Mouse (Mus musculus) MEL (cell line): ENCODE results near the gene Cfap43. TPM values are rescaled to one million over a fixed set of nuclear protein-coding genes. Genes with fewer than 3 reads are reported as not detected.

ENCODE experiments used
- DNase-seq: peaks from one replicate; pipeline ENCODE4 v3.0.0; 2011; ENCODE audit warnings: low read depth, low spot score
- H3K27ac ChIP-seq: 2 replicates; pipeline ENCODE4 v1.5.1; 2012; ENCODE audit warnings: low read depth, mild to moderate bottlenecking, control low read depth, low read length, moderate library complexity; ENCODE audit not compliant: control insufficient read depth
- H3K27me3 ChIP-seq, 2 experiments: fragments of 150-350 bp in 1 of 2; sonication (generic) in 1 of 2; 2 replicates each; pipeline ENCODE4 v1.6.1; 2012; ENCODE audit warnings: low read length in 2 of 2, mild to moderate bottlenecking in 2 of 2, improper control_type of control experiment in 1 of 2, moderate library complexity in 1 of 2; ENCODE audit not compliant: insufficient read depth in 2 of 2, control insufficient read depth in 1 of 2
- H3K36me3 ChIP-seq, 2 experiments: 2 replicates each; pipeline ENCODE4 v1.6.1; 2012 to 2014; ENCODE audit warnings: low read length in 2 of 2, improper control_type of control experiment in 1 of 2, inconsistent platforms in 1 of 2, mild to moderate bottlenecking in 1 of 2; ENCODE audit not compliant: insufficient read depth in 2 of 2, control insufficient read depth in 1 of 2
- H3K4me1 ChIP-seq, 2 experiments: fragments of 150-350 bp in 1 of 2; sonication (generic) in 1 of 2; 2 replicates each; pipeline ENCODE4 v1.6.1; 2012; ENCODE audit warnings: low read length in 2 of 2, improper control_type of control experiment in 1 of 2, mild to moderate bottlenecking in 1 of 2; ENCODE audit not compliant: insufficient read depth in 2 of 2, control insufficient read depth in 1 of 2
- H3K4me3 ChIP-seq, 2 experiments: fragments of 150-350 bp in 1 of 2; sonication (generic) in 1 of 2; 2 replicates each; pipeline ENCODE4 v1.5.1; 2012; ENCODE audit warnings: low read depth in 2 of 2, low read length in 2 of 2, mild to moderate bottlenecking in 2 of 2, moderate library complexity in 2 of 2, control low read depth in 1 of 2, improper control_type of control experiment in 1 of 2; ENCODE audit not compliant: control insufficient read depth in 1 of 2, insufficient read depth in 1 of 2
- H3K79me2 ChIP-seq: 2 replicates; pipeline ENCODE4 v1.6.1; 2012; ENCODE audit warnings: mild to moderate bottlenecking, low read length, moderate library complexity; ENCODE audit not compliant: control insufficient read depth, poor library complexity, insufficient read depth
- H3K9ac ChIP-seq: 2 replicates; pipeline ENCODE4 v1.6.1; 2012; ENCODE audit warnings: low read depth, mild to moderate bottlenecking, control low read depth, low read length, moderate library complexity; ENCODE audit not compliant: control insufficient read depth, poor library complexity, severe bottlenecking
- H3K9me3 ChIP-seq: fragments of 150-350 bp; sonication (generic); replicated peaks from 2 replicates; pipeline ENCODE4 v1.6.1; 2012; ENCODE audit warnings: mild to moderate bottlenecking, low read length, improper control_type of control experiment, moderate library complexity; ENCODE audit not compliant: insufficient read depth
- CTCF ChIP-seq, 3 experiments: IDR thresholded peaks in 2 of 3; conservative IDR thresholded peaks in 1 of 3; 2 replicates each; pipeline ENCODE4 v1.5.1; 2011 to 2012; ENCODE audit warnings: low read length in 3 of 3, low read depth in 2 of 3, mild to moderate bottlenecking in 2 of 3, improper control_type of control experiment in 1 of 3, inconsistent platforms in 1 of 3, mixed read lengths in 1 of 3, moderate library complexity in 1 of 3; ENCODE audit not compliant: control insufficient read depth in 1 of 3, insufficient read depth in 1 of 3, poor library complexity in 1 of 3, severe bottlenecking in 1 of 3
- E2F4 ChIP-seq: IDR thresholded peaks from 2 replicates; pipeline ENCODE4 v1.6.1; 2011; ENCODE audit warnings: low read depth, low read length, improper control_type of control experiment, borderline replicate concordance
- ELF1 ChIP-seq: IDR thresholded peaks from 2 replicates; pipeline ENCODE4 v1.6.1; 2014; ENCODE audit warnings: low read depth, mild to moderate bottlenecking, inconsistent platforms, low read length, improper control_type of control experiment, moderate library complexity
- EP300 ChIP-seq, 2 experiments: IDR thresholded peaks; 2 replicates each; pipeline ENCODE4 v1.6.1; 2011; ENCODE audit warnings: improper control_type of control experiment in 2 of 2, low read length in 2 of 2, low read depth in 1 of 2, mild to moderate bottlenecking in 1 of 2
- ETS1 ChIP-seq: IDR thresholded peaks from 2 replicates; pipeline ENCODE4 v1.6.1; 2012; ENCODE audit warnings: low read depth, mild to moderate bottlenecking, inconsistent platforms, low read length, improper control_type of control experiment, moderate library complexity
- HCFC1 ChIP-seq: IDR thresholded peaks from 2 replicates; pipeline ENCODE4 v1.6.1; 2012; ENCODE audit warnings: low read depth, mild to moderate bottlenecking, inconsistent platforms, low read length, improper control_type of control experiment, moderate library complexity
- JUND ChIP-seq: IDR thresholded peaks from 2 replicates; pipeline ENCODE4 v1.6.1; 2011; ENCODE audit warnings: low read depth, mild to moderate bottlenecking, improper control_type of control experiment, low read length
- MAX ChIP-seq: IDR thresholded peaks from 2 replicates; pipeline ENCODE4 v1.6.1; 2011; ENCODE audit warnings: low read length, improper control_type of control experiment
- MAZ ChIP-seq: IDR thresholded peaks from 2 replicates; pipeline ENCODE4 v1.6.1; 2012; ENCODE audit warnings: low read depth, mild to moderate bottlenecking, inconsistent platforms, low read length, improper control_type of control experiment
- MEF2A ChIP-seq: IDR thresholded peaks from 2 replicates; pipeline ENCODE4 v1.6.1; 2014; ENCODE audit warnings: low read depth, mild to moderate bottlenecking, inconsistent platforms, low read length, improper control_type of control experiment; ENCODE audit not compliant: poor library complexity, insufficient replicate concordance, severe bottlenecking; ENCODE audit errors: extremely low read depth
- MXI1 ChIP-seq: IDR thresholded peaks from 2 replicates; pipeline ENCODE4 v1.6.1; 2011; ENCODE audit warnings: mild to moderate bottlenecking, low read depth, low read length, improper control_type of control experiment
- MYC ChIP-seq: IDR thresholded peaks from 2 replicates; pipeline ENCODE4 v1.6.1; 2011; ENCODE audit warnings: low read depth, mild to moderate bottlenecking, low read length, improper control_type of control experiment, moderate library complexity
- NELFE ChIP-seq: IDR thresholded peaks from 2 replicates; pipeline ENCODE4 v1.6.1; 2011; ENCODE audit warnings: low read depth, low read length, improper control_type of control experiment
- POLR2A ChIP-seq, 2 experiments: IDR thresholded peaks; 2 replicates each; pipeline ENCODE4 v1.6.1; 2011 to 2012; ENCODE audit warnings: low read length in 2 of 2, mild to moderate bottlenecking in 2 of 2, control low read depth in 1 of 2, improper control_type of control experiment in 1 of 2, low read depth in 1 of 2, moderate library complexity in 1 of 2; ENCODE audit not compliant: control insufficient read depth in 1 of 2, insufficient read depth in 1 of 2, poor library complexity in 1 of 2
- RCOR1 ChIP-seq: IDR thresholded peaks from 2 replicates; pipeline ENCODE4 v1.6.1; 2012; ENCODE audit warnings: low read depth, mild to moderate bottlenecking, inconsistent platforms, low read length, improper control_type of control experiment
- SIN3A ChIP-seq: IDR thresholded peaks from 2 replicates; pipeline ENCODE4 v1.6.1; 2012; ENCODE audit warnings: low read length, improper control_type of control experiment, inconsistent platforms
- TBP ChIP-seq: IDR thresholded peaks from 2 replicates; pipeline ENCODE4 v1.8.0; 2011; ENCODE audit warnings: low read depth, low read length, improper control_type of control experiment
- TCF12 ChIP-seq: IDR thresholded peaks from 2 replicates; pipeline ENCODE4 v1.6.1; 2014; ENCODE audit warnings: low read depth, mild to moderate bottlenecking, inconsistent platforms, low read length, improper control_type of control experiment, moderate library complexity
- UBTF ChIP-seq: IDR thresholded peaks from 2 replicates; pipeline ENCODE4 v1.6.1; 2012; ENCODE audit warnings: low read depth, mild to moderate bottlenecking, inconsistent platforms, low read length, improper control_type of control experiment, moderate library complexity, borderline replicate concordance; ENCODE audit not compliant: insufficient read depth
- USF1 ChIP-seq: IDR thresholded peaks from 2 replicates; pipeline ENCODE4 v1.6.1; 2014; ENCODE audit warnings: low read depth, mild to moderate bottlenecking, inconsistent platforms, low read length, improper control_type of control experiment, moderate library complexity
- ZC3H11A ChIP-seq: IDR thresholded peaks from 2 replicates; pipeline ENCODE4 v1.6.1; 2012; ENCODE audit warnings: low read depth, mild to moderate bottlenecking, inconsistent platforms, low read length, improper control_type of control experiment
- polyA plus RNA-seq, 2 experiments: library from polyadenylated mRNA; stranded (reverse) in 1 of 2; unstranded in 1 of 2; fragments of >175 nt in 1 of 2; fragments of >200 nt in 1 of 2; gene quantifications; 2 replicates each; pipeline versions ENCODE4 v1.2.1 to v1.2.4; 2012; ENCODE audit warnings: low replicate concordance in 2 of 2, low read depth in 1 of 2; ENCODE audit not compliant: insufficient read length in 2 of 2, insufficient read depth in 1 of 2, missing spikeins in 1 of 2
- total RNA-seq: library from RNA; depleted of rRNA; stranded (reverse); fragments of 300-350 nt; gene quantifications from 2 replicates; pipeline ENCODE4 v1.2.3, GENCODE M21; 2012; rRNA removed

The Cfap43 gene
- total RNA-seq (0.12 TPM in 1 of 2 replicates, not detected in the other), polyA plus RNA-seq (under 1 TPM in 1 of 2 experiments, not detected in 1; 0.10 TPM)

DNA sequence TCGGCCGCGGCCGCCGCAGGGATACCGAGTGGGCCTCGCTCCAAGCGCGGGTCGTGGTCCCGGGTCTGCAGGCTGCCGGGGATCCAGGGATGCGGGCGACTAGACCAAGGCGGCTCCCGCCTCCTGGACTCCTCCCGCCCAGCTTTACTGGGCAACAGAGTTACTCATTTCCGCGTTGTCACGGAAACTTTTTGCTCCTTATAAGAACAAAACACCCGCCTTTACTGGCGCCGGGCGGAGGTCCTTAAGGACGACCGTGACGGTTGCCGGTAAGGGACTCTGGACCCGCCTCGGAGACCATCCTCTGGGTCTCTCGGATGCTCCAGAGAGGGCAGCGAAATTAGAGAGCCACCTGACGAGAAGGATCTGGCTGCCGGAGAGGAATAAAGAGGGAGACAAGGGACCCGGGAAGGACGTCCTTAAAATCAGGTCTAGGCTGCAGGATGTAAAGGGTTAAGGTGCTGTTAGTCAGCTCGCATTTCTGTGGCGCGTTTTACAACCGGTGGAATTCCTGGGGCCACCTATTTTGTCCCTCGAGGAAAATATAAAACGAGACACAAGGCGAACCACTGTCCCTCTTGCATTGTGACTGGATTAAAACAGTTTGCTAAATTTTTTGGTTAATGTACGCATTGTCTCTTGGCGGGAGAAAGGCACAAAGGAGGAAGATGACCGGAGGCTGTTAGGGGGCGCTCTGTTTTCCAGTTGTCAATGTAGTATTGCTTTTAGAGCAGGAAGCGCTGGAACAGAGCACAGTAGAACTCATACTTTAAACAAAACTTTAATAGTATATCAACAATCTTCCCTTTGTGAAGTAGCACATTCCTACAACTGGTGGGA lies at the start of gene Cfap43, which contains the start of gene Itprip:
Cfap43 (minus strand) TSS at position 162 of the 840 bp plus-strand sequence.
Itprip (minus strand) TSS at position 174 of the 840 bp plus-strand sequence.
- H3K9me3 ChIP-seq: no peaks in the 10 kb centered on the region
- no peaks in the 10 kb centered on the region for H3K27me3 ChIP-seq
- peaks cover 32% of the 10 kb centered on the region for H3K79me2 ChIP-seq
- TF ChIP-seq USF1: no peak
- TF ChIP-seq RCOR1: no peak
- peak; percentile 53 to 81 (median 54) for TF ChIP-seq CTCF (IDR thresholded peaks at IDR 0.05 in 2 of 3, conservative IDR thresholded peaks at IDR 0.05 in 1 of 3; ENCODE audit: control insufficient read depth in 1 of 3, insufficient read depth in 1 of 3, low read depth in 2 of 3, low read length in 3 of 3, poor library complexity in 1 of 3, severe bottlenecking in 1 of 3)
- peak; percentile 88 for TF ChIP-seq MXI1
- TF ChIP-seq MAX: peak; percentile 61; the same call in 1 of the 2 replicates
- TF ChIP-seq EP300 (IDR thresholded peaks at IDR 0.05; ENCODE audit: low read depth in 1 of 2, low read length in 2 of 2): peak in 1 of 2 experiments; percentile 55; a peak in 1 of 4 replicates
- TF ChIP-seq POLR2A (IDR thresholded peaks at IDR 0.05; ENCODE audit: control insufficient read depth in 1 of 2, insufficient read depth in 1 of 2, low read depth in 1 of 2, low read length in 2 of 2, poor library complexity in 1 of 2): peak; percentile 46 to 62
- 0 out of 2 replicates have a peak, but pooled peaks have one; percentile 48 for TF ChIP-seq JUND
- peak; percentile 77 for TF ChIP-seq HCFC1
- TF ChIP-seq TBP: peak; percentile 72; the same call in 1 of the 2 replicates
- peak; percentile 99 for TF ChIP-seq SIN3A
- peak; percentile 76 for TF ChIP-seq MAZ
- TF ChIP-seq MEF2A: no peak
- TF ChIP-seq TCF12: peak; percentile 59; the same call in 1 of the 2 replicates
- no peak for TF ChIP-seq UBTF
- peak; percentile 56 for TF ChIP-seq NELFE
- peak; percentile 72; the same call in 1 of the 2 replicates for TF ChIP-seq ETS1
- TF ChIP-seq MYC: peak; percentile 79
- peak; percentile 98 for TF ChIP-seq E2F4
- TF ChIP-seq ZC3H11A: no peak
- TF ChIP-seq ELF1: peak; percentile 85
- H3K4me1 ChIP-seq: peaks cover 3 to 25% of the 10 kb centered on the region in 2 experiments
- peak within 1 kb of the TSS; percentile 99 for H3K27ac ChIP-seq
- H3K36me3 ChIP-seq: peaks cover 0 to 18% of the 10 kb centered on the region in 2 experiments; a peak in 2 of 4 replicates
- H3K9ac ChIP-seq: peak within 1 kb of the TSS; percentile 97
- peak; percentile 96 for DNase-seq
- H3K4me3 ChIP-seq: peak within 1 kb of the TSS; percentile 58 to 98
